Mouse (Mus musculus) liver, postnatal 0 days (tissue): Measurements from ENCODE around the gene Tmem184b.

Experiments
- CTCF ChIP-seq: sonication (generic); IDR thresholded peaks from 2 replicates; pipeline ENCODE4 v1.5.1; 2016; ENCODE audit warnings: antibody characterized with exemption, low read depth
- EP300 ChIP-seq: IDR thresholded peaks from 2 replicates; pipeline ENCODE4 v1.6.1; 2016; ENCODE audit warnings: antibody characterized with exemption, low read depth, mild to moderate bottlenecking

GRCm38 (mm10) chr15:79326264-79326663, 77.1 kb downstream of the Tmem184b start:
- TF ChIP-seq EP300: no peak
- no peak for TF ChIP-seq CTCF
